Mouse (Mus musculus): ENCODE measurements around the gene Dpp6.
A peak's percentile ranks its signal among the peaks of the same experiment; 100 is the strongest.

Gene Dpp6

GRCm38 (mm10) chr5:27274781-27275395 lies 457.9 kb downstream of the Dpp6 start:
- DNase-seq (ENCODE audit: extremely low read depth, low read depth, low spot score): no peak

GRCm38 (mm10) chr5:27275871-27276270 lies 458.9 kb downstream of the Dpp6 start:
- DNase-seq (ENCODE audit: extremely low read depth, low read depth, low spot score): no peak

- no peak for DNase-seq (ENCODE audit: extremely low read depth, low read depth, low spot score)
Observed at GRCm38 (mm10) chr5:27278120-27278645, 461.2 kb downstream of the Dpp6 start.

GRCm38 (mm10) chr5:27286876-27287275 lies 469.9 kb downstream of the Dpp6 start:
- no peak for DNase-seq (ENCODE audit: extremely low read depth, low read depth, low spot score)

GRCm38 (mm10) chr5:27291378-27291777 lies 474.4 kb downstream of the Dpp6 start:
- no peak for DNase-seq (ENCODE audit: extremely low read depth, low read depth, low spot score)

GRCm38 (mm10) chr5:27292236-27292635 lies 475.2 kb downstream of the Dpp6 start:
- DNase-seq (ENCODE audit: extremely low read depth, low read depth, low spot score): no peak

GRCm38 (mm10) chr5:27304115-27304514 lies 487.1 kb downstream of the Dpp6 start:
- no peak for DNase-seq (ENCODE audit: extremely low read depth, low read depth, low spot score)

- DNase-seq (ENCODE audit: extremely low read depth, low read depth, low spot score): no peak
Observed at GRCm38 (mm10) chr5:27306497-27307152, 489.6 kb downstream of the Dpp6 start.

- no peak for DNase-seq (ENCODE audit: extremely low read depth, low read depth, low spot score)
Observed at GRCm38 (mm10) chr5:27310217-27310616, 493.2 kb downstream of the Dpp6 start.

GRCm38 (mm10) chr5:27316674-27317073 lies 499.7 kb downstream of the Dpp6 start:
- no peak for DNase-seq (ENCODE audit: extremely low read depth, low read depth, low spot score)

GRCm38 (mm10) chr5:27317264-27317663 lies 500.3 kb downstream of the Dpp6 start:
- no peak for DNase-seq (ENCODE audit: extremely low read depth, low read depth, low spot score)

GRCm38 (mm10) chr5:27317832-27318231 lies 500.8 kb downstream of the Dpp6 start:
- no peak for DNase-seq (ENCODE audit: extremely low read depth, low read depth, low spot score)

GRCm38 (mm10) chr5:27319731-27320130 lies 502.7 kb downstream of the Dpp6 start:
- DNase-seq (ENCODE audit: extremely low read depth, low read depth, low spot score): no peak

- no peak for DNase-seq (ENCODE audit: extremely low read depth, low read depth, low spot score)
Observed at GRCm38 (mm10) chr5:27322895-27323792, 506.1 kb downstream of the Dpp6 start.

- peak; percentile 16 for DNase-seq (ENCODE audit: extremely low read depth, low read depth, low spot score)
Observed at GRCm38 (mm10) chr5:27324346-27324928, 507.4 kb downstream of the Dpp6 start.

- no peak for DNase-seq (ENCODE audit: extremely low read depth, low read depth, low spot score)
Observed at GRCm38 (mm10) chr5:27336698-27337097, 519.7 kb downstream of the Dpp6 start.

GRCm38 (mm10) chr5:27339196-27340030 lies 522.4 kb downstream of the Dpp6 start:
- DNase-seq (ENCODE audit: extremely low read depth, low read depth, low spot score): no peak

- DNase-seq (ENCODE audit: extremely low read depth, low read depth, low spot score): no peak
Observed at GRCm38 (mm10) chr5:27342276-27342675, 525.3 kb downstream of the Dpp6 start.

- DNase-seq (ENCODE audit: extremely low read depth, low read depth, low spot score): no peak
Observed at GRCm38 (mm10) chr5:27343626-27344025, 526.6 kb downstream of the Dpp6 start.

Data from fat pad, adult 2 months (tissue).